Mouse (Mus musculus) myocyte (in vitro differentiated cells): ENCODE results near the gene Rpl35a.

Experiments
- MAX ChIP-seq: IDR thresholded peaks from one replicate; pipeline ENCODE4 v1.6.1; 2011; ENCODE audit warnings: low read depth, mild to moderate bottlenecking, control low read depth
- POLR2A ChIP-seq: IDR thresholded peaks from one replicate; pipeline ENCODE4 v1.6.1; 2011; ENCODE audit warnings: low read depth, mild to moderate bottlenecking, control low read depth, moderate library complexity; ENCODE audit not compliant: insufficient read length
- POLR2AphosphoS2 ChIP-seq: IDR thresholded peaks from one replicate; pipeline ENCODE4 v1.6.1; 2011; ENCODE audit warnings: low read depth, control low read depth; ENCODE audit not compliant: insufficient read length
- USF1 ChIP-seq: IDR thresholded peaks from one replicate; pipeline ENCODE4 v1.6.1; 2011; ENCODE audit warnings: low read depth, mild to moderate bottlenecking, control low read depth, moderate library complexity

GRCm38 (mm10) chr16:33019117-33019770 is 37.0 kb upstream of the Rpl35a start:
- TF ChIP-seq POLR2A: no peak
- TF ChIP-seq USF1: no peak
- TF ChIP-seq MAX: no peak
- TF ChIP-seq POLR2AphosphoS2: peak; percentile 35
